Mouse (Mus musculus) left cerebral cortex, postnatal 10 days (tissue): ENCODE measurements at regions not wholly inside any gene's neighbourhood (a gene's known extent, or its start where the extent isn't known, plus 50 kb on each side); places are given as distances from the start of the nearest gene placed in this dataset.

Source experiments
- DNase-seq, 2 experiments: peaks; one replicate each; pipeline ENCODE4 v3.0.0; 2021 to 2022; ENCODE audit warnings: low spot score in 2 of 2, mixed read lengths in 1 of 2; ENCODE audit errors: extremely low spot score in 1 of 2
- intact Hi-C: fragments of 180-260 bp; cut with DNase I; formaldehyde crosslinking; loops from one replicate; pipeline ENCODE4 v1.15.1; 2025

DNA sequence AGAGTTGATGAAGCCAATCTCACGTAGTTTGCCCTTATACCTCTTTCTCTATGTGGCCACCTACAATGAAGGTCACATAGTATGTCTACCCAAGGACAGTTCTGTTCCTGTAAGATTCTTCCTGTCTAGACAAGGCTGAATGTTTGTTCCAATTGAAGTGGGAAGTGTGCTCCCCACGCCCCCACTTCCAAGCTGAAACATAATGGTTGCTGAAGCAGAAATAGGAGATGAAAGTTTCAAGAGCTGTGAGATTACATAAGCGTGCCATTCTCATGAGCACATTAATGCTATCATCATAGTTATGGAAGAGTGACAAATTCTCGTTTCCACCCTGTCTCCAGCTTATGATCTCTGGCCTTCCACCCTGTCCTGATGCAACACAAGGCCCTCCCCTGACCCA is 320.8 kb upstream of the Vstm2b start:
- DNase-seq = no peak
- intact Hi-C loops = no loop called here

DNA sequence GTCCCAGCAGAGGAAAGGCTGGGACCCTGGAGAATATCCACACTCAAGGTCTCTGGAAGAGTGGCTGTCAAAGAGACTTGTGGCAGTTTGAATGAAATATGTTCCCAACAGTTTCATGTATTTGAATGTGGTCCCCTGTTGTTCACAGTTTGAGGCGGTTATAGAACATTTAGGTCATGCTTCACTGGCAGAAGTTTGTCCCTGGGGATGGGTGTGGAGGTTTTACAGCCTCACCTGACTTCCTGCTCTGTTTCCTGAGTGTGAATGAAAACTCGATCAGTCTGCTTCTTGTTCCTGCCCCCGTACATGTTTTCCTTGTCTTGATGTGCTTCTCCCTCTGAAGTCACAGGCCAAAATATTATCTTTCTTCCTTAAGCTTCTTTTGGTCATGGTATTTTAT is 277.4 kb upstream of the Vstm2b start:
- intact Hi-C loops = no loop called here
- DNase-seq = no peak

DNA sequence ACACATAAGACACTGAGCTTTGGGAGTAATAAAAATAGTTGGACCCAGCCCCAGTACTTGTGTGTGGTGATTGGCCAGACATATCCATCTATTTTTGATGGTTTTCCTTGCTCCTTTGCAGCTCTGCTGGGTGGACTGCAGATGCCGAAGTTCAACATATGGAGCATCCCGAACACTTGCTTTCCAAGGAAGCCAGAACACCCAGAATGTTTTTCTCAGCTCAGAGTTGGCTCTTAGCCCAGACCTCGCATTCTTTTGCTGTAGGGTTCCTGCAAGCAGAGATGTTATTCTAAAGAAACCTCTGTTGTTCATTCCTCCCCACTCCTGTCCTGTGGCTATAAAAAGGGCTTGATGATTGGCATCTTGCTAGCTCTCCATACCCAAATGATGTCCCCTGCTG is 275.3 kb upstream of the Vstm2b start:
- DNase-seq = peak; percentile 77 to 85
- intact Hi-C loops = no loop called here

DNA sequence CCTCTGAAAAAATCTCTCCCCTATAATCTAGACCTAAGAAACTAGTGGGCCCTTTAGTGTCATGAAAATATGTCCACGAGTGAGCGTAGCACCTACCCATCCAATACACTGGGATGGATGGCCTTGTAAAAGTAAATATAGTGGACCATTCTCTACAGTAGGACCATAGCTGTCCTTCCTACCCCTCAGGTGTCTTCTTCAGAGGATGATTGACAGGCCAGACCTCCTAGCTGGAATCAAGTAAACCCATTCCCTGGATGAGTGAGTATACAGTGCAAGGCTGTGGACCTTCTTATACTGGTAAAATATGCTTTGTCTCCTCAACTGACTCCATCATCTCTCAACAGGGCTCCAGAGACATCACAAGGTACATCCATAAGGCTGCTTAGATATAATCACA is 274.8 kb upstream of the Vstm2b start:
- intact Hi-C loops = no loop called here
- no peak for DNase-seq

DNA sequence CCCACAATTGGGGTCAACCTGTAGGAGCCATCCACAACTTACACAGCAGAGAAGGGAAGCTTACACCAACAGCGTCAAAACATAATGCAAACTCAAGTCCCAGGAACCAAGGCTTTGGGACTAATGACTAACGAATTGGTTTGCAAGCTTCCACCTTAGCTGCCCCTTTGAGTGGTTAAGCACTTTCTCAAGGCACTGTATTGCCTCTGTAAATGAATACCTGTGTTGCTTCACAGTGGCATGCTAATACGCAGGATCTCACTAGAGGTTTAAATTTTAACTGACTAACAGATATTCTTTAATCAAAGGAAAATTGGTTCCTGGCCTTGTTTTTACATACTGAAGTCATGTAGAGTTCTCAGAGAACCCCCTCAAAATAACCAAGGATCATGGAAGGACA is 261.8 kb upstream of the Vstm2b start:
- no peak for DNase-seq
- intact Hi-C loops = no loop called here

DNA sequence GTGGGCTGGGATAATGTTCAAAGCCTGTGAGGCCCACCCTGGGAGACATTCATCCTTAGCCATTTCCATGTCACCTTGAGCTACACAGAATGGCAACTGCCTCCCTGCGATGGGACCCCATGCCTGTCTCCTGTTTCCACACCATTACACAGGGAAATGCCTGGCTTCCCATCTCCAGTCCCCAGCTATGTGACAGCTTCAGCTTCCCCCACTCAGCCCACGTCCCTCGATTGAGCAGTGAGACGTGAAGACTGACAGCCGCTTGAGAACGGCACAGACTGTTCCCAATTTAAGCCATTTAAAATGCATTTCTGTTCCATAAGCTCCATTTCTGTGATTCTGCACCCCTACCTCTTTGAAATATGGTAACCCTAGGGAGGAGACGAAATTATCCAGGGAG is 243.1 kb upstream of the Vstm2b start:
- intact Hi-C loops = no loop called here
- peak in 1 of 2 experiments; percentile 30 for DNase-seq

DNA sequence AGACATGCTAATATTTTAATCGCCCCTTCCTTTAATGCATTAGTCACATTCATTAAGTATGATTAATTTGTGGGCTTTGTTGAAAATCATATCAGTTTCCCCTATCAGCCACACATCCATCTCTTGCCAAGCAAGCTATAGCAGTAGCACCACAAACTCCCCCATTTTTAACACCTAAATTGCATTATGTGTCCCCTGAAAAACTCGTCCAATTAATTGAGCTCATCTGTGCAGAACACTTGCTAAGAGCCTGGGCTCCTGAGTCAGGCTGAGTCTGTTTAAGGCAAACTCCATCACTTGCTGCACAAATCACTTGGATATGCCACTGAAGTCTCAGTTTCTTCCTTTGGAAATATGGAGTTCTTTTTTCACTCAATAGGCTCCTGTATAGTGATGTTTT is 242.7 kb upstream of the Vstm2b start:
- DNase-seq = no peak
- intact Hi-C loops = no loop called here

DNA sequence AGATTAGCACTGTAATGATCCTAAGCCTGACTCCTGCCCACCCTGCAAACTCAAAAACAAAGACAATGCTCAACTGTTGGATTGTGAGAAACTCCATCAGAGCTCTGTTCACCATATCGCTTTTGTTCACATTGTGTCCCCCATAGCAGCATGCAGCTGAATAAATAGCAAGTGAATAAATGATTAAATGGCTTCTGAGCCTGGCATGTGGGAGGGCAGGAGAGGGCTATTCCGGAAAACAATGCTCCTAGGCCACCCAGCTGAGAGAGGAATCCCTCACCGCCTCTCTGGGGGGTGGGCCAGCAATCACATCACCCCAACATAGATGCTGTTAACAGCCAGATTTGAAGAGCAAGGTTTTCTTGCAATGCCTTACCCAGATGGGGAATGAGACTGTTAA is 238.5 kb upstream of the Vstm2b start:
- DNase-seq = no peak
- intact Hi-C loops = no loop called here

DNA sequence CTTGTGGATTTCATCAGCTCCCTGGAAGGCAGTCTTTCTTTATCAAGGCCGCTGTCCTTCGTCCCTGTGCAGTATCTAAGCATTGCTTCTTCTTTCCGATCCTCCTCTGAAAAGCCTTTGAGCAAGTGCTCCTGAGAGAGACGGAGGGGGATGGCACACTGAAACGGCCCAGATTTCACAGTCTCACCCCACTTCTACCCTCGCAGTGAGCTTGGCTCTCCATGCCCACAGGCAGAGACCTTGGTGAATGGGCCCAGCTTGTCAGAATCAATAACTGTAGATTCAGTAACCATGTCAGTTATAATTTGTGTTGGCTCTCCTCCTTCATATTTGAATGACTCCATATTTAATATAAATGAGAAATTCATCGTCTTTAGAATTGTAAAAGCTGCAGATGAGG is 234.3 kb upstream of the Vstm2b start:
- intact Hi-C loops = no loop called here
- no peak for DNase-seq

DNA sequence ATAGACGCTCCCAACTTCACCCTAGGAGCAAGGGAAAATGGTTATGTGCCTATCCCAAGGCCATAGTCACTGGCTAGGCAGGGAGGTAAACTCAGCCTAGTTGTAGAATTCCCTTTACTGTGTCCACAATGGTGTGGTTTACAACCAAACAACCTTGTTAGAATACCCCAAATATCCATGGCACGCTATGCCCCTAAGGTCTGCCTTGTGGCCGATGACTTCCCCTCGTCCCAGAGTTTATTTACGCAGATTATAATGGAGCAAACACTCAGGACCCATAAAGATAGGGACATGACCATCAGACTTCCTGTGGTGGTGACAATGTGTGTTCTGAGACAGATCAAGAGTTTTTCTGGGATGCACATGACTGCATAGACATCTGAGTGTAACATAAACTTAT is 231.5 kb upstream of the Vstm2b start:
- DNase-seq = no peak
- intact Hi-C loops = no loop called here

DNA sequence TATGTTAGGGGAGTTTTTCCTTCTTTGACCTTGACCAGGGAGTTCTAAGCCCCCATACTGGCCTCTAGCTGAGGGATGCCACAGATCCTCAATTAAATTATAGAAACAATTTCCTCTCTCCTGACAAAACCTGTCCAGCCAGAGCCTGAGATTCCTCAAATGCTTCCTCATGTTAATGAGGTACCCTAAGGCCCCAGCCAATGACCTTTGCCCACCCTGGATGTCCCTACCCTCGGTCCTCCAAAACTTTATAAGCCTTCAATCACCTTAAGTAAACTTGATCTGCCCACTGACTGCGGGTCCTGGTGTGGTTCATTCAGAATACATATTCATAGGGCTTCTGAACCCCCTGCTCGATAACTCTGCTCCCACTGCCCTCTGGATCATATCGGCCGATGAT is 227.7 kb upstream of the Vstm2b start:
- intact Hi-C loops = no loop called here

DNA sequence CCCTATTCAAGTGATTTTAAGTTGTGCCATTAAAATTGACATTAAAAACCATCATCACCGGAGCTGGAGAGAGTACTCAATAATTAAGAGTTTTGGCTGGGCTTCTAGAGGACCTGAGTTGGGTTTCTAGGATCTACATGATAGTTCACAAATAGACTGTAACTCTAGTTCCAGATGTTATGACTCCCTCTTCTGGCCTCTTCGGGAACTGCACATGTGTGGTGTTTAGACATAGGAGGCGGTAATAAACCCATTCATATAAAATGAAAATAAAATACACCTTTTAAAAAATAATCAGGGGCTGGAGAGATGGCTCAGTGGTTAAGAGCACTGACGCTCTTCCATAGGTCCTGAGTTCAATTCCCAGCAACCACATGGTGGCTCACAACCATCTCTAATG is 227.1 kb upstream of the Vstm2b start:
- intact Hi-C loops = no loop called here
- DNase-seq = peak in 1 of 2 experiments; percentile 26

More for the DNA sequence above, 227.7 kb upstream of the Vstm2b start:
- DNase-seq = no peak

DNA sequence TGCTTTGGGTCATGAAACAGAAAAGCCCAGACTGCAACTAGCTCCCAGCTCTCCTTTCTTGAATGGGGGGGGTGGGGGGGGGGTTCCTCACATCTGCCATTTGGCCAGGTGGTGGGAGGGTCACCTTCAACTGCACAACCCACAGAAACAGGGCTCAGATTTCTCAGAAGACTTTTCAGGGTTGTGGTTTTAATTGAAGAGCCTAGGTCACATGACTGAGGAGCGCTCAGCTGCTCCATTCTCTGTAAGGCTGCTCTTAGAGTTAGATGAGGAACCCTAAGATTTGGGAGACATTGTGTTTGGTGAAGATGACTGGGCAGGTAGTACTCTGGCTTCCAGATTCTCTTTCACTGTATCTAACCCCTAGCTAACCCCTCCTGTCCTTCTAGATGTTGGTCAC is 225.8 kb upstream of the Vstm2b start:
- intact Hi-C loops = no loop called here
- no peak for DNase-seq

DNA sequence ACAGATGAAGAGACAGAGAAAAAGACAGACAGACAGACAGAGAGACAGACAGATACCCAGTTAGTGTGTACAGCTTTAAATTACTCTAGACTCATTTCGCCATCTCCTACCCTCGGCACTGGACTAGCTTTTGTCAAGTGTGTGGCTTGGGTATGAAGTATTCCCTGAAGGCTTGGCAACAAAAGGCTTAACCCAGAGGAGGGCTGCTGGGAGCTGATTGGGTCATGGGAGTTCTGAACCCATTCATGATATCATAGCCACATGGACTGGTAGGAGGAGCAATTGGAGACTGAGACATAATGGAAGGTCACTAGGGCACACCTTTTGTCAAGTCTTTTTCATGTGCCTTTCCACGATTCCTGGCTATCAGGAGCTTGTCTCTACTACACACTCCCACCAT is 223.7 kb upstream of the Vstm2b start:
- intact Hi-C loops = no loop called here
- no peak for DNase-seq

DNA sequence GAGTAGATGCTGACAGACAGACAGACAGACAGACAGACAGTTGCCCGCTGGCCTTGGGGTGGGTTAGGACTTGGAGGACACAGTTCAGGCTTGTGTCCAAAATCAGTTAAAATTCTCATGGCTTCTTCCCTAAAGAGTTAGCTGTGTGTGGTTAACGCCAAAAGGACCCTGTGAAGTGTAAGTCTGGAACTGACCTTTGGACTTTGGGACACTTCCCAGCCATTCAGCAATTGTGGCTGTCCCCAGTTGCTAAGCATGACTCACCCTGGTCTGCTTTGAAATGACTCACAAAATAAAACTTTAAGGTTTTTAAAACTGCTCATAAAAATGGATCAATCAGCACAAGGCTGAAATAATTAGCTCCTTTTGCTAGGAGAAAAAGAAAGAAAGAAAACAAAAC is 220.5 kb upstream of the Vstm2b start:
- intact Hi-C loops = no loop called here

DNA sequence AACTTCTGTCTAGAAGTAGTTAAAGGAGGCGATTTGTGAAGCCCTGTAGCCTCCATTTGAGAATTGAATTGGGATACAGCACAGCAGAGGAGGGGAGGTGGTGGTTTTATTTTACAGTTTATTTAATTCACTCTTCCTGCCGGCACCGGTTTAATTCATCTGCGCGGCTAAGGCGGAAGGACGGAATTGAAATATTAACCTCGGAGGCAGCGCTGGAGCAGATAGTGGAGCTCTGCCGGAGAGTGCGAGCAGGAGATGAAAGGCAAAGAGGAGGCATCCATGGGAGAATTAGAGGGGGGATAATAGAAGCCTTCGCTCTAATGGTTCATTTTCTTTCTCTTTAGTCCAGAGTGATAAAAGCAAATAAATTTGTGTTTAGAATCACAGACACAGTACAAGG is 217.6 kb upstream of the Vstm2b start:
- DNase-seq = no peak
- intact Hi-C loops = no loop called here

More for the DNA sequence above, 220.5 kb upstream of the Vstm2b start:
- no peak for DNase-seq

DNA sequence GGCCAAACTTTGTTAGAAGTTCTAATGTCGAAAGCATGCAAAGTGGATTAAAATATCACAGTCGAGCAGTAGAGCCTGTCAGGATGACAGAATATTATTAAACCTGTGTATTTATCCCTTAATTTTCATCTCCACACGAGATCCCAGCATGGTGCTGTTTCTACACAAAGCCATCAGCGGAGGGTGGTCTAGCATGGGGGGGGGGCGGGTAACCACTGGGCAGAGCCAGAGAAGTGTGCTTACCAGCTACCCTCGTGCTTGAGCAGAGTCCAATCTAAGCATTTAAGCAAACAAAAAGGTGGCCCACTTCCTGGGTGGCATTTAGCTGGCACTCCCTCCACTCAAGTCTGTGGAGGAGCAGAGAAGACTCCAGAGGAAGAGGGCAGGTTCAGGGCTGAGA is 217.1 kb upstream of the Vstm2b start:
- intact Hi-C loops = no loop called here
- no peak for DNase-seq

DNA sequence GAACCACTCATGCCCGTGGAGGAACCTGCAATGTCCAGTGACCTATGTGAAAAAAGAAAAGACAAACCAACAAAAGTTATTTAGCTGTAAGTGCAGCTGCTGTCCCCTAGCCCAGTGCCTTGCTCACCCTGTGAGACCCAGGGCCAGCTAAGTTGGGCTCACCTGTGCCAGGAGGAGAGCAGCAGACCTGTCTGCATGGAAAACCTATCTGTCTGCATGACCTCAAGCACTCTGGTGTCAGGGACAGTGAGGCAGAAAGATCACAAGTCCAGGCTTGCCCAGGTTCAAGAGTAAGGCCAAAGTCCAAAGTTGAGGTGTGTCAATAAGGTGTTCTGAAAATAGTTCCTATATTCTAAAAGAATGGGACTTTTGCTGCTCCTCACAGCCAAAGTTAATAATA is 215.0 kb upstream of the Vstm2b start:
- intact Hi-C loops = no loop called here
- DNase-seq = no peak

DNA sequence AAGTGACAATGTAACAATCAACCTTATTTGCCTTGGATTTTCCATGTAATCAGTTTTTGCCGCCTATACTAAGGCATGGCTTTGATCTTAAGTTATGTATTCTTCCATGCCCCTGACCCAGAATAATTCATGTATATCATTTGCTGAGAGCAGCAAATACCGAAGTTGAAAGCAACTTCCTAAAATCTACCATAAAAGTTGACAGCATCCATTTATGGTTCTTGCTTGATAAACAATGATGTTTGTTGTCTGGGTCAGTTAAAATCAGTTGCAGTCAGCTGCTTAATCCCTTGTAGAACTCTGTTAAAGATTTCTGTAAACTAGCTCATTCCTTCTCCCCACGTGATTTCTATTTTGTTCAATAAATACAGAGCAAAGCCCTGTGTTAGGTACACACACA is 214.5 kb upstream of the Vstm2b start:
- DNase-seq = no peak
- intact Hi-C loops = no loop called here

DNA sequence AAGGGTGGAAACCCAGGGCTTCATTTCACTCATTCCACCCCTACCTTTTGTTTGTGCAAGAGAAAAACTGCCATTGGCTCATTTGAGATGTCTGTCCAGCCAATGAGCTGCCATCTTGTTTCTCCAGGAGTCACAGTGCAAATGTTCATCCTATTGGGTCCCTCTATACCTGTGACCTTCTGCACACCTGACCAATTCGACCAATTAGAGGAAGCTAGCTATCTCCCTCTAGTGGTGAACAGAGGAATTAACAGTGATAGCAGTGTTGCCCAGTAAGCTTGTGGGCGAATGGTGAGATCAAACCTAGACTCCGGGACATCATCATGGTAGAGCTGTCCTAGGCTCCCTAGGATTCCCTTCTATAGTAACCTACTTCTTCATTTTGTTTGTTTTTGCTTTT is 211.1 kb upstream of the Vstm2b start:
- intact Hi-C loops = no loop called here
- DNase-seq = no peak

DNA sequence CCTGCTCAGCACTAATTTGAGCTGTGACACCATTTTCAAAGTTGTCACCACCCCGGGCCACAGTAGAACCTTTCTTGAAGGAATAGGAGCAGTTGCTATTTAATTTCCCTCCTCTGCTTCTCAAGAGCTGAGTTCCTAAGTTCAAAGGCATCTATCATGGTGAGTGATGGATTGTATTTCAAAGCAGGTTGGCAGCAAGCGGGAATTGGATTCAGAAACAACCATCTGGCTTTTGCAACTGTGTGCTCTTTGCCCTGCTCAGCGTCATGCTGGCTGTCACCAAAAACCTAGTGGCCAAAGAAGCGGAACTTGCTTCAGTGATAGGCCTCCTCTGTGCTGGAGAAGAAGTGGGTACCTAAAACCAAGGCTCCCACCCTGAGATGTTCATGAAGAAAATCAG is 209.6 kb upstream of the Vstm2b start:
- intact Hi-C loops = no loop called here
- DNase-seq = no peak

DNA sequence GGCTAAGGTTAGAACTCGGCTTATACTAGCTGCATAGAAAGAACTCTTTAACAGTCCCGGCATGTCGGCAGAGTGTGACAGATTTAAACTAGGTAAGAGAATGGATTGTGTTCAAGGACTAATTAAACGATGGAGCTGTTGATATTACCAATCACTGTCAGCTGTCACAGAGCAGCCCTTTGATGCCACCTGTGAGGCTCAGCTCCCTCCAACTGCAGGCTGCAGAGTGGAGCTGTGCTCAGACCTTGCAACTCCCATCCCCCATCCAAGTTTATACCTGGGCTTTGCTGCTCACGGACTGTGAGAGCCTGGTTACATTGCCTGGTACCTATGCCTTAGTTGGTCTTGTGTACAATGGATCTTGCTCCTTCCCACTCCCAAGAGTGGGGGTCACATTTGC is 204.4 kb upstream of the Vstm2b start:
- DNase-seq = no peak
- intact Hi-C loops = no loop called here
